Mouse (Mus musculus) heart, embryonic 11.5 days (tissue): Measurements from ENCODE around the gene Ciart. TPM values are rescaled to one million over a fixed set of nuclear protein-coding genes. Genes with fewer than 3 reads are reported as not detected.
A peak's percentile ranks its signal among the peaks of the same experiment; 100 is the strongest.

Experiments used
- ATAC-seq: fragments of 200-750 bp; cut with Nextera tagmentation; replicated peaks from 2 replicates; pipeline ENCODE4 v1.8.0; 2017; ENCODE audit warnings: moderate library complexity; ENCODE audit not compliant: insufficient number of reproducible peaks, low FRiP score, low TSS enrichment
- H3K27ac ChIP-seq: fragments of 300-500 bp; sonication (generic); 2 replicates; pipeline ENCODE4 v1.5.1; 2014; ENCODE audit warnings: mild to moderate bottlenecking, low read depth, low read length
- H3K27me3 ChIP-seq: fragments of 300-500 bp; sonication (generic); 2 replicates; pipeline ENCODE4 v1.6.1; 2014; ENCODE audit warnings: mild to moderate bottlenecking, low read length, mixed read lengths; ENCODE audit not compliant: control insufficient read depth, insufficient read depth
- H3K36me3 ChIP-seq: fragments of 300-500 bp; sonication (generic); 2 replicates; pipeline ENCODE4 v1.6.1; 2014; ENCODE audit warnings: mild to moderate bottlenecking, low read length, moderate library complexity, mixed read lengths; ENCODE audit not compliant: control insufficient read depth, insufficient read depth
- H3K4me1 ChIP-seq: fragments of 300-500 bp; sonication (generic); 2 replicates; pipeline ENCODE4 v1.6.1; 2014; ENCODE audit warnings: low read length; ENCODE audit not compliant: control insufficient read depth, insufficient read depth
- H3K4me2 ChIP-seq: fragments of 300-500 bp; sonication (generic); 2 replicates; pipeline ENCODE4 v1.6.1; 2014; ENCODE audit warnings: mild to moderate bottlenecking, moderate library complexity
- H3K4me3 ChIP-seq: fragments of 300-500 bp; sonication (generic); 2 replicates; pipeline ENCODE4 v1.5.1; 2014; ENCODE audit warnings: low read depth, low read length
- H3K9ac ChIP-seq: fragments of 300-500 bp; sonication (generic); 2 replicates; pipeline ENCODE4 v1.6.1; 2014; ENCODE audit warnings: mild to moderate bottlenecking, low read depth, low read length, moderate library complexity
- H3K9me3 ChIP-seq: fragments of 300-500 bp; sonication (generic); replicated peaks from 2 replicates; pipeline ENCODE4 v1.6.1; 2016; ENCODE audit warnings: low read length; ENCODE audit not compliant: control insufficient read depth
- WGBS: fragments of 180-500 bp; shearing (Covaris S2); extraction: QIAGEN DNeasy Blood & Tissue Kit; methylation state at CpG from one replicate; pipeline ENCODE4 v1.1.7; 2014; ENCODE audit not compliant: insufficient replicate concordance; 5-methylcytosine and 5-hydroxymethylcytosine counted together
- polyA plus RNA-seq: library from polyadenylated mRNA; unstranded; fragments of >200 nt; fragmentation: Nextera tagmentation; extraction: Ambion mirVana; gene quantifications from 2 replicates; pipeline ENCODE4 v1.2.1, GENCODE M21; 2014

The Ciart gene
- 5.9 and 7.1 TPM in 2 replicates for polyA plus RNA-seq

GRCm38 (mm10) chr3:95881979-95882815 lies at the start of gene Ciart:
Ciart (minus strand) TSS chr3:95882251.
- ATAC-seq = peak; percentile 97
- peaks cover 6% of the 10 kb centered on the region; the same call in 1 of the 2 replicates for H3K4me1 ChIP-seq
- H3K27me3 ChIP-seq = no peaks in the 10 kb centered on the region
- H3K4me2 ChIP-seq = peak within 1 kb of the TSS; percentile 77
- whole genome bisulfite sequencing = under 1% methylated on average over 65 of the region's 66 CpGs
- peak within 1 kb of the TSS; percentile 41; the same call in 1 of the 2 replicates for H3K27ac ChIP-seq
- H3K9ac ChIP-seq = peak within 1 kb of the TSS; percentile 65
- no peaks in the 10 kb centered on the region for H3K36me3 ChIP-seq
- H3K9me3 ChIP-seq = no peaks in the 10 kb centered on the region
- H3K4me3 ChIP-seq = peak within 1 kb of the TSS; percentile 58

GRCm38 (mm10) chr3:95931471-95931870 lies 49.4 kb upstream of the Ciart start:
- no peak for ATAC-seq
- WGBS = 89% methylated on average over 1 of the region's 1 CpGs
- Histone ChIP-seq H3K4me2 (no peak overlapping the region), H3K4me1 (peaks cover 7% of the 10 kb centered on the region; the same call in 1 of the 2 replicates), H3K36me3 (peaks cover 18% of the 10 kb centered on the region), H3K9ac (no peak overlapping the region), H3K27me3 (no peaks in the 10 kb centered on the region), H3K9me3 (no peaks in the 10 kb centered on the region), H3K27ac (no peak overlapping the region), H3K4me3 (no peak overlapping the region)

- WGBS = 2% methylated on average over 5 of the region's 5 CpGs
- Histone ChIP-seq H3K27me3 (no peaks in the 10 kb centered on the region), H3K36me3 (peaks cover 15% of the 10 kb centered on the region), H3K4me3 (peak overlapping the region; percentile 96), H3K27ac (peak overlapping the region; percentile 93), H3K4me1 (peaks cover 7% of the 10 kb centered on the region; the same call in 1 of the 2 replicates), H3K9me3 (no peaks in the 10 kb centered on the region), H3K9ac (peak overlapping the region; percentile 99), H3K4me2 (peak overlapping the region; percentile 84)
- ATAC-seq = no peak
Measured at GRCm38 (mm10) chr3:95930471-95930789, 48.4 kb upstream of the Ciart start.

- H3K4me2 ChIP-seq = peak overlapping the region; percentile 84
- peak overlapping the region; percentile 99 for H3K9ac ChIP-seq
- no peaks in the 10 kb centered on the region for H3K9me3 ChIP-seq
- no peaks in the 10 kb centered on the region for H3K27me3 ChIP-seq
- peaks cover 7% of the 10 kb centered on the region; the same call in 1 of the 2 replicates for H3K4me1 ChIP-seq
- H3K36me3 ChIP-seq = peaks cover 10% of the 10 kb centered on the region
- H3K4me3 ChIP-seq = peak overlapping the region; percentile 96
- WGBS = under 1% methylated on average over 105 of the region's 105 CpGs
- H3K27ac ChIP-seq = peak overlapping the region; percentile 93
- peak; percentile 14; the same call in 1 of the 2 replicates for ATAC-seq
Measured at GRCm38 (mm10) chr3:95929581-95930470, 47.8 kb upstream of the Ciart start.

- H3K9ac ChIP-seq = peak within 1 kb of the TSS; percentile 99
- H3K36me3 ChIP-seq = peaks cover 1% of the 10 kb centered on the region
- peak within 1 kb of the TSS; percentile 93 for H3K27ac ChIP-seq
- no peaks in the 10 kb centered on the region for H3K27me3 ChIP-seq
- H3K4me2 ChIP-seq = peak within 1 kb of the TSS; percentile 84
- H3K9me3 ChIP-seq = no peaks in the 10 kb centered on the region
- peak; percentile 100 for ATAC-seq
- peak within 1 kb of the TSS; percentile 96 for H3K4me3 ChIP-seq
- H3K4me1 ChIP-seq = peaks cover 7% of the 10 kb centered on the region; the same call in 1 of the 2 replicates
- under 1% methylated on average over 47 of the region's 49 CpGs for WGBS
Measured at GRCm38 (mm10) chr3:95928658-95929503, 46.8 kb upstream of the Ciart start, which contains the start of gene Anp32e. Anp32e (plus strand) TSS chr3:95929246.

- Histone ChIP-seq H3K27me3 (no peaks in the 10 kb centered on the region), H3K4me1 (peaks cover 7% of the 10 kb centered on the region; the same call in 1 of the 2 replicates), H3K4me3 (peak overlapping the region; percentile 96), H3K27ac (peak overlapping the region; percentile 82), H3K36me3 (no peaks in the 10 kb centered on the region), H3K4me2 (peak overlapping the region; percentile 60), H3K9me3 (no peaks in the 10 kb centered on the region), H3K9ac (peak overlapping the region; percentile 71)
- no peak for ATAC-seq
- 60% methylated on average over 6 of the region's 6 CpGs for WGBS
Measured at GRCm38 (mm10) chr3:95928261-95928657, 46.2 kb upstream of the Ciart start.

- no peak overlapping the region for H3K9ac ChIP-seq
- 81% methylated on average over 5 of the region's 5 CpGs for WGBS
- H3K4me2 ChIP-seq = no peak overlapping the region
- no peaks in the 10 kb centered on the region for H3K4me1 ChIP-seq
- no peak overlapping the region for H3K27ac ChIP-seq
- H3K36me3 ChIP-seq = no peaks in the 10 kb centered on the region
- no peaks in the 10 kb centered on the region for H3K9me3 ChIP-seq
- no peak overlapping the region for H3K4me3 ChIP-seq
- no peak for ATAC-seq
- no peaks in the 10 kb centered on the region for H3K27me3 ChIP-seq
Measured at GRCm38 (mm10) chr3:95925087-95925486, 43.0 kb upstream of the Ciart start.

- 54% methylated on average over 4 of the region's 4 CpGs for WGBS
- Histone ChIP-seq H3K4me3 (no peak overlapping the region), H3K4me2 (no peak overlapping the region), H3K9ac (no peak overlapping the region), H3K9me3 (no peaks in the 10 kb centered on the region), H3K4me1 (no peaks in the 10 kb centered on the region), H3K27me3 (no peaks in the 10 kb centered on the region), H3K36me3 (no peaks in the 10 kb centered on the region), H3K27ac (no peak overlapping the region)
- ATAC-seq = no peak
Measured at GRCm38 (mm10) chr3:95924185-95924584, 42.1 kb upstream of the Ciart start.
